Mouse (Mus musculus): Measurements from ENCODE around the gene Ahcyl2.

DNA sequence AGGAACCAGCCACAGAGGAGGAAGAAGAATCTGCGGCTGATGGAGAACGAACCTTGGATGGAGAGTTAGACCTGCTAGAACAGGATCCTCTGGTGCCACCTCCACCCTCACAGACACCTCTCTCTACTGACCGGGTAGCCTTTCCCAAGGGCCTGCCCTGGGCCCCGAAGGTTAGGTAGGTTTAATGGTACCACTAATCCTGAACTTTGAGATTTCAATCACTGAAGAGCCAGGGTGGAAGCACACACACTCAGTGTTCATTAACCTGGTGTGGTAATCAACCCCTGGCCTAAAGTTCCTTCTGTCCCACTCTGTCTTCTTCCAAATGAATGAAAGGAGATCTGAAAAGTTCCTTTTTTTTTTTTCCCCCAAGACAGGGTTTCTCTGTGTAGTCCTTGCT is 163.4 kb downstream of the Ahcyl2 start:
- no peak for TF ChIP-seq CTCF (IDR thresholded peaks at IDR 0.05; ENCODE audit: borderline replicate concordance, extremely low read depth, insufficient read depth, insufficient read length)
- TF ChIP-seq POLR2A (IDR thresholded peaks at IDR 0.05; ENCODE audit: borderline replicate concordance, extremely low read depth, insufficient read depth, insufficient read length, poor library complexity, severe bottlenecking), result no peak
